Mouse (Mus musculus) hindbrain, embryonic 16.5 days (tissue): ENCODE data around the gene Zdhhc6. TPM values are rescaled to one million over a fixed set of nuclear protein-coding genes. Genes with fewer than 3 reads are reported as not detected.

Experiments
- ATAC-seq: fragments of 200-750 bp; cut with Nextera tagmentation; 2 replicates; pipeline ENCODE4 v1.8.0; 2017; ENCODE audit warnings: moderate TSS enrichment, moderate library complexity
- H3K27ac ChIP-seq: fragments of 300-500 bp; sonication (generic); 2 replicates; pipeline ENCODE4 v1.5.1; 2014; ENCODE audit warnings: low read depth, mild to moderate bottlenecking, control low read depth, low read length, moderate library complexity
- H3K27me3 ChIP-seq: fragments of 300-500 bp; sonication (generic); replicated peaks from 2 replicates; pipeline ENCODE4 v1.6.1; 2014; ENCODE audit warnings: low read length; ENCODE audit not compliant: control insufficient read depth, insufficient read depth
- H3K36me3 ChIP-seq: fragments of 300-500 bp; sonication (generic); 2 replicates; pipeline ENCODE4 v1.6.1; 2014; ENCODE audit warnings: mild to moderate bottlenecking, low read length, moderate library complexity, mixed read lengths; ENCODE audit not compliant: control insufficient read depth, insufficient read depth
- H3K4me1 ChIP-seq: fragments of 300-500 bp; sonication (generic); 2 replicates; pipeline ENCODE4 v1.6.1; 2014; ENCODE audit warnings: low read depth, low read length; ENCODE audit not compliant: control insufficient read depth, insufficient read depth
- H3K4me2 ChIP-seq: fragments of 300-500 bp; sonication (generic); 2 replicates; pipeline ENCODE4 v1.6.1; 2014; ENCODE audit warnings: mild to moderate bottlenecking, low read length, control low read depth, moderate library complexity
- H3K4me3 ChIP-seq: fragments of 300-500 bp; sonication (generic); 2 replicates; pipeline ENCODE4 v1.5.1; 2014; ENCODE audit warnings: mild to moderate bottlenecking, low read length, control low read depth, moderate library complexity
- H3K9ac ChIP-seq: fragments of 300-500 bp; sonication (generic); 2 replicates; pipeline ENCODE4 v1.6.1; 2014; ENCODE audit warnings: low read depth, mild to moderate bottlenecking, control low read depth, low read length, moderate library complexity
- H3K9me3 ChIP-seq: fragments of 300-500 bp; sonication (generic); 2 replicates; pipeline ENCODE4 v1.6.1; 2014; ENCODE audit warnings: mild to moderate bottlenecking, low read length, moderate library complexity; ENCODE audit not compliant: control insufficient read depth
- WGBS: fragments of 180-500 bp; shearing (Covaris S2); extraction: QIAGEN DNeasy Blood & Tissue Kit; methylation state at CpG from one replicate; pipeline ENCODE4 v1.1.7; 2014; 5-methylcytosine and 5-hydroxymethylcytosine counted together
- polyA plus RNA-seq: library from polyadenylated mRNA; unstranded; fragments of >200 nt; fragmentation: Nextera tagmentation; extraction: Ambion mirVana; gene quantifications from 2 replicates; pipeline ENCODE4 v1.2.1, GENCODE M21; 2015

The Zdhhc6 gene
- polyA plus RNA-seq, 1 experiment from 2014 or later, result 65.8 TPM

GRCm38 (mm10) chr19:55337066-55337465 is 21.2 kb upstream of the Zdhhc6 start:
- Histone ChIP-seq H3K9ac (no peak overlapping the region), H3K4me1 (no peaks in the 10 kb centered on the region), H3K9me3 (no peaks in the 10 kb centered on the region), H3K4me2 (no peak overlapping the region), H3K27me3 (no peaks in the 10 kb centered on the region), H3K4me3 (no peak overlapping the region), H3K27ac (no peak overlapping the region), H3K36me3 (no peaks in the 10 kb centered on the region)
- 71% methylated on average over 9 of the region's 9 CpGs for WGBS
- ATAC-seq, result no peak

- no peak overlapping the region for H3K27ac ChIP-seq
Measured at GRCm38 (mm10) chr19:55336441-55336840, 20.6 kb upstream of the Zdhhc6 start.

DNA sequence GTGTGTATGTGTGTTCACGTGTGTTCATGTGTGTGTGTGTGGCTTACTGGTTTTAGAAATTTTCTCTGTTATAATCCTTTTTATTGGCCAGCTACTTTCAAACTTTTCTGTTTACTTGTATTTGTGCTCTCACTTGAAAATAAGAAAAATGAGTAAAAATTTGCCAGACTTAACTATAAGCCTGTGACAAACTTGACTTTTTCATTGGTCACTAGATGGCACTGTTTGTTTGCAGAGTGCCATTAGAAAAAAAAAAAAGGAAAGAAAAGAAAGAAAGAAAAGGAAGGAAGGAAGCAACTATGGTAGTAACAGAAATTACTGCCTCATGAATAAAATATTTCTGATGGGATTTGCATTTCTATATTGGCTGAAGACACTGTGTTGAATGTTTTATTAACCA is 20.0 kb upstream of the Zdhhc6 start:
- Histone ChIP-seq H3K9me3 (no peaks in the 10 kb centered on the region), H3K4me1 (no peaks in the 10 kb centered on the region), H3K9ac (no peak overlapping the region), H3K4me3 (no peak overlapping the region), H3K4me2 (no peak overlapping the region), H3K27me3 (no peaks in the 10 kb centered on the region), H3K27ac (no peak overlapping the region), H3K36me3 (peaks cover 2% of the 10 kb centered on the region; the same call in 1 of the 2 replicates)
- WGBS, result 91% methylated on average over 1 of the region's 1 CpGs
- no peak for ATAC-seq

More at GRCm38 (mm10) chr19:55336441-55336840, 20.6 kb upstream of the Zdhhc6 start:
- Histone ChIP-seq H3K9ac (no peak overlapping the region), H3K4me3 (no peak overlapping the region), H3K4me1 (no peaks in the 10 kb centered on the region), H3K27me3 (no peaks in the 10 kb centered on the region), H3K9me3 (no peaks in the 10 kb centered on the region), H3K36me3 (peaks cover 2% of the 10 kb centered on the region; the same call in 1 of the 2 replicates), H3K4me2 (no peak overlapping the region)
- no peak for ATAC-seq
- 89% methylated on average over 12 of the region's 12 CpGs for WGBS

DNA sequence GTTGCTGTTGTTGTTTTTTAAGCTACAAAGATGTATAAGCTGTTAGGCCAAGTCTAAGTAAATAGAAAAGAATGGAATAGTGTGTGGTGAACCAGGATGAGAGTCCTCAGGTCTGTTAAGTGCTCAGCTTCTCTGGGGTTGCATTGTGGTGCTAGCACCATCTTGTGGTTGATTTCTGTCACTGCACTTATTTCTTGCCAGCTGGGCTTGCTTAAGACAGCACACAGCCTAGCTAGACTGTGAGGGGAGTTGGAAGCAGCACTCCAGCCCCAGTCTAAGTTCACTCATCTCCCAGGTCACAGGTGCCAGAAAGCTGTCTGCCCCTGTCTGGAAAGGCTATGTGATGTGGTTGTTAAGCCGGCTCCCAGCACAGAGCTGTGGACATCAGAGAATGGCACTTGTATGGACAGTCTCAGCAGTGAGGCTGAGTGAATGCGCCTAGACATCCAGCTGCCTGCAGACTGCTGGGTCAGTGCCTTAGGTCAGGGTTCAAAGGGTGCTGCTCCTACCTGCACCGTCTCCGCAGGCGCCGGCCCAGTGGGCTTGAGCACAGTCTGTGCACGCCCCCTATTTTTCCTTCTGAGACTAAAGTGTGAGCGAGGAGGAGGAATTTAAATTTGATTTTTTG is 16.9 kb upstream of the Zdhhc6 start:
- Histone ChIP-seq H3K4me3 (no peak overlapping the region), H3K9me3 (no peaks in the 10 kb centered on the region), H3K4me2 (no peak overlapping the region), H3K9ac (no peak overlapping the region), H3K27ac (no peak overlapping the region), H3K4me1 (no peaks in the 10 kb centered on the region), H3K27me3 (no peaks in the 10 kb centered on the region), H3K36me3 (peaks cover 7% of the 10 kb centered on the region)
- 93% methylated on average over 8 of the region's 8 CpGs for WGBS
- ATAC-seq, result peak; percentile 90

- H3K4me3 ChIP-seq, result no peak overlapping the region
- no peak overlapping the region for H3K27ac ChIP-seq
- no peaks in the 10 kb centered on the region for H3K4me1 ChIP-seq
- no peak for ATAC-seq
- WGBS, result 95% methylated on average over 5 of the region's 5 CpGs
- H3K9me3 ChIP-seq, result no peaks in the 10 kb centered on the region
- no peak overlapping the region for H3K9ac ChIP-seq
- no peaks in the 10 kb centered on the region for H3K27me3 ChIP-seq
- no peak overlapping the region for H3K4me2 ChIP-seq
- H3K36me3 ChIP-seq, result peaks cover 7% of the 10 kb centered on the region
Measured at GRCm38 (mm10) chr19:55331776-55332175, 15.9 kb upstream of the Zdhhc6 start.

- no peaks in the 10 kb centered on the region for H3K4me1 ChIP-seq
- H3K27ac ChIP-seq, result no peak overlapping the region
- H3K9ac ChIP-seq, result no peak overlapping the region
- no peaks in the 10 kb centered on the region for H3K27me3 ChIP-seq
- H3K9me3 ChIP-seq, result no peaks in the 10 kb centered on the region
- ATAC-seq, result no peak
- 85% methylated on average over 4 of the region's 4 CpGs for WGBS
- H3K4me3 ChIP-seq, result no peak overlapping the region
- H3K4me2 ChIP-seq, result no peak overlapping the region
- H3K36me3 ChIP-seq, result peaks cover 14% of the 10 kb centered on the region
Measured at GRCm38 (mm10) chr19:55327510-55327909, 11.7 kb upstream of the Zdhhc6 start.

- H3K4me1 ChIP-seq, result no peaks in the 10 kb centered on the region; the same call in none of the 2 replicates
- H3K36me3 ChIP-seq, result peaks cover 8% of the 10 kb centered on the region; the same call in 1 of the 2 replicates
- H3K4me3 ChIP-seq, result no peak overlapping the region
- H3K27me3 ChIP-seq, result no peaks in the 10 kb centered on the region
- H3K9me3 ChIP-seq, result no peaks in the 10 kb centered on the region
- H3K9ac ChIP-seq, result no peak overlapping the region
- 91% methylated on average over 8 of the region's 8 CpGs for WGBS
- no peak for ATAC-seq
- H3K27ac ChIP-seq, result no peak overlapping the region
- no peak overlapping the region for H3K4me2 ChIP-seq
Measured at GRCm38 (mm10) chr19:55322604-55323003, 6.8 kb upstream of the Zdhhc6 start.

DNA sequence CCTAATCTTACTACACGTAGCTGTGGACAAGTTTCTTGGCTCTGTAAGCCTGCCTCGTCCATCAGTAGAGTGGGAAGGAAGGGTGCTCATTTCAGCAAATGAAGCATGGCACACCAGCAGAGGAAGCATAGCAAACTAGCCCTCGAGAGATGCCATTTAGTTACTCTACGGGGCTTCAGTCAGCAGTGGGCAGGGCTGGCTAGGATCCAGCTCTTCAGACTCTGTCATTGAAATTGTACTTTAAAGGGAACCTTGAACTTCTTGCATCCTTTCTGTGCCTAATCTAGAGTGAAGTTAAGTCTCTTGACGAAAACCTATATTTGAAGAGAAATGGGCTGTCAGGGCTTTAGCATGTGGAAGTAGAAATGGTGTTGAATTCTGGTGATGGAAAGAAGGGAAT is 3.7 kb upstream of the Zdhhc6 start:
- H3K4me1 ChIP-seq, result peaks cover 14% of the 10 kb centered on the region
- peaks cover 8% of the 10 kb centered on the region; the same call in 1 of the 2 replicates for H3K36me3 ChIP-seq
- no peak for ATAC-seq
- H3K27me3 ChIP-seq, result no peaks in the 10 kb centered on the region
- H3K27ac ChIP-seq, result no peak overlapping the region
- no peak overlapping the region for H3K9ac ChIP-seq
- no peaks in the 10 kb centered on the region for H3K9me3 ChIP-seq
- 64% methylated on average over 5 of the region's 5 CpGs for WGBS
- H3K4me2 ChIP-seq, result no peak overlapping the region
- H3K4me3 ChIP-seq, result no peak overlapping the region

DNA sequence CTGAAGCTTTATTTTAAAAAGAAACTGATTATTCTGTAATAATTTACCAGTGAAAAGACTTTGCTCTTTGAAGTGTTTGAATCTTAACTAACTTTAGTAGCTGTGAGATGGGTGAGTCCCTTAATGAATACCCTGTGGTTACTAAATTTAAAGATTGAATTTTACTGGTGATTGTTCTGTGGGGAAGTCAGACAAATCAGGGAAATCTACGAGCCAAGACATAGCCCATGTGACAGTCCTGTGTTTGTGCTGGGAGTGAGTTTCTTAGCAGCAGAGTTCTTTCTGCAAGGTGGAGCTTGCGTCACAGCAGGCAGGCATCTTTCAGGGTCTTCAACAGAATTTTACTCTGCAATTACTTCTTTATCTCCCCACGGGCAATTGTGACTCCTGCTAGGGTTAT is 3.2 kb upstream of the Zdhhc6 start:
- Histone ChIP-seq H3K4me1 (peaks cover 17% of the 10 kb centered on the region), H3K9me3 (no peaks in the 10 kb centered on the region), H3K36me3 (0 out of 2 replicates have a peak, but pooled peaks cover 6% of the 10 kb centered on the region), H3K27ac (no peak overlapping the region), H3K27me3 (no peaks in the 10 kb centered on the region), H3K9ac (no peak overlapping the region), H3K4me3 (no peak overlapping the region), H3K4me2 (no peak overlapping the region)
- ATAC-seq, result no peak
- WGBS, result 80% methylated on average over 3 of the region's 3 CpGs
